Mouse (Mus musculus) bone marrow, adult 2 months (tissue): ENCODE results near the gene Atp6v1g3.

Experiments used
- CTCF ChIP-seq: fragments of 200-500 bp; IDR thresholded peaks from 2 replicates; pipeline ENCODE4 v1.5.1; 2011; ENCODE audit warnings: low read length, control low read depth; ENCODE audit not compliant: control insufficient read depth, insufficient read depth
- POLR2A ChIP-seq: fragments of 200-500 bp; IDR thresholded peaks from 2 replicates; pipeline ENCODE4 v1.6.1; 2011; ENCODE audit warnings: low read depth, mild to moderate bottlenecking, control low read depth, low read length, borderline replicate concordance; ENCODE audit not compliant: control insufficient read depth

- TF ChIP-seq CTCF, result no peak
- no peak for TF ChIP-seq POLR2A
These were observed 52.6 kb downstream of the Atp6v1g3 start for GRCm38 (mm10) chr1:138326091-138326490.
